Mouse (Mus musculus): ENCODE measurements around the gene Chst8. TPM values are rescaled to one million over a fixed set of nuclear protein-coding genes. Genes with fewer than 3 reads are reported as not detected.

The Chst8 gene
- polyA plus RNA-seq, 1 experiment from 2014 or later = 15.4 TPM

- no peak overlapping the region for H3K9ac ChIP-seq (replicated peaks; ENCODE audit: low read length)
- H3K36me3 ChIP-seq (ENCODE audit: insufficient read depth, low read length) = no peaks in the 10 kb centered on the region
- no peak for ATAC-seq (ENCODE audit: low FRiP score, low TSS enrichment)
- no peaks in the 10 kb centered on the region for H3K27me3 ChIP-seq (ENCODE audit: insufficient read depth, low read length)
- 69% methylated on average over 18 of the region's 18 CpGs for WGBS
- H3K4me1 ChIP-seq (ENCODE audit: insufficient read depth, low read length) = 0 out of 2 replicates have a peak, but pooled peaks cover 1% of the 10 kb centered on the region
- no peak overlapping the region for H3K4me2 ChIP-seq (replicated peaks; ENCODE audit: low read depth, low read length)
- H3K4me3 ChIP-seq (ENCODE audit: low read length) = no peak overlapping the region
- no peak overlapping the region for H3K27ac ChIP-seq (ENCODE audit: low read length)
- no peaks in the 10 kb centered on the region for H3K9me3 ChIP-seq (ENCODE audit: low read length)
Observed at GRCm38 (mm10) chr7:34764250-34765148, 48.0 kb downstream of the Chst8 start.

- H3K9me3 ChIP-seq (ENCODE audit: low read length) = peaks cover 5% of the 10 kb centered on the region; the same call in 1 of the 2 replicates
- H3K36me3 ChIP-seq (ENCODE audit: insufficient read depth, low read length) = 0 out of 2 replicates have a peak, but pooled peaks cover 3% of the 10 kb centered on the region
- H3K27me3 ChIP-seq (ENCODE audit: insufficient read depth, low read length) = no peaks in the 10 kb centered on the region
- H3K4me1 ChIP-seq (ENCODE audit: insufficient read depth, low read length) = no peaks in the 10 kb centered on the region
- no peak overlapping the region for H3K27ac ChIP-seq (ENCODE audit: low read length)
- no peak for ATAC-seq (ENCODE audit: low FRiP score, low TSS enrichment)
- H3K4me2 ChIP-seq (replicated peaks; ENCODE audit: low read depth, low read length) = no peak overlapping the region
- no peak overlapping the region for H3K9ac ChIP-seq (replicated peaks; ENCODE audit: low read length)
- H3K4me3 ChIP-seq (ENCODE audit: low read length) = no peak overlapping the region
- WGBS = 64% methylated on average over 7 of the region's 7 CpGs
Observed at GRCm38 (mm10) chr7:34759378-34759822, 53.1 kb downstream of the Chst8 start.

GRCm38 (mm10) chr7:34758721-34759120 is 53.8 kb downstream of the Chst8 start:
- Histone ChIP-seq H3K9me3 (ENCODE audit: low read length) (peaks cover 5% of the 10 kb centered on the region; the same call in 1 of the 2 replicates), H3K36me3 (ENCODE audit: insufficient read depth, low read length) (0 out of 2 replicates have a peak, but pooled peaks cover 3% of the 10 kb centered on the region), H3K4me1 (ENCODE audit: insufficient read depth, low read length) (no peaks in the 10 kb centered on the region), H3K4me3 (ENCODE audit: low read length) (no peak overlapping the region), H3K27me3 (ENCODE audit: insufficient read depth, low read length) (no peaks in the 10 kb centered on the region), H3K27ac (ENCODE audit: low read length) (no peak overlapping the region), H3K4me2 (replicated peaks; ENCODE audit: low read depth, low read length) (no peak overlapping the region), H3K9ac (replicated peaks; ENCODE audit: low read length) (no peak overlapping the region)
- no peak for ATAC-seq (ENCODE audit: low FRiP score, low TSS enrichment)
- 37% methylated on average over 3 of the region's 3 CpGs for WGBS

- Histone ChIP-seq H3K27ac (ENCODE audit: low read length) (no peak overlapping the region), H3K4me2 (replicated peaks; ENCODE audit: low read depth, low read length) (no peak overlapping the region), H3K4me1 (ENCODE audit: insufficient read depth, low read length) (peaks cover 10% of the 10 kb centered on the region), H3K27me3 (ENCODE audit: insufficient read depth, low read length) (no peaks in the 10 kb centered on the region), H3K4me3 (ENCODE audit: low read length) (no peak overlapping the region), H3K9ac (replicated peaks; ENCODE audit: low read length) (no peak overlapping the region), H3K36me3 (ENCODE audit: insufficient read depth, low read length) (0 out of 2 replicates have a peak, but pooled peaks cover 3% of the 10 kb centered on the region), H3K9me3 (ENCODE audit: low read length) (peaks cover 5% of the 10 kb centered on the region; the same call in 1 of the 2 replicates)
- 81% methylated on average over 4 of the region's 4 CpGs for WGBS
- ATAC-seq (ENCODE audit: low FRiP score, low TSS enrichment) = no peak
Observed at GRCm38 (mm10) chr7:34757513-34757912, 55.0 kb downstream of the Chst8 start.

GRCm38 (mm10) chr7:34753140-34753886 is 59.2 kb downstream of the Chst8 start:
- ATAC-seq (ENCODE audit: low FRiP score, low TSS enrichment) = no peak
- Histone ChIP-seq H3K9ac (replicated peaks; ENCODE audit: low read length) (no peak overlapping the region), H3K4me1 (ENCODE audit: insufficient read depth, low read length) (peaks cover 35% of the 10 kb centered on the region), H3K27me3 (ENCODE audit: insufficient read depth, low read length) (no peaks in the 10 kb centered on the region), H3K9me3 (ENCODE audit: low read length) (peaks cover 5% of the 10 kb centered on the region; the same call in 1 of the 2 replicates), H3K36me3 (ENCODE audit: insufficient read depth, low read length) (0 out of 2 replicates have a peak, but pooled peaks cover 3% of the 10 kb centered on the region), H3K4me3 (ENCODE audit: low read length) (no peak overlapping the region), H3K4me2 (replicated peaks; ENCODE audit: low read depth, low read length) (no peak overlapping the region), H3K27ac (ENCODE audit: low read length) (no peak overlapping the region)
- WGBS = 60% methylated on average over 32 of the region's 32 CpGs

- H3K9ac ChIP-seq (replicated peaks; ENCODE audit: low read length) = no peak overlapping the region
- 23% methylated on average over 10 of the region's 10 CpGs for WGBS
- no peak overlapping the region for H3K4me3 ChIP-seq (ENCODE audit: low read length)
- H3K4me2 ChIP-seq (replicated peaks; ENCODE audit: low read depth, low read length) = no peak overlapping the region
- H3K27ac ChIP-seq (ENCODE audit: low read length) = peak overlapping the region; percentile 16; the same call in 1 of the 2 replicates
- no peaks in the 10 kb centered on the region for H3K27me3 ChIP-seq (ENCODE audit: insufficient read depth, low read length)
- peak; percentile 54 for ATAC-seq (ENCODE audit: low FRiP score, low TSS enrichment)
- H3K9me3 ChIP-seq (ENCODE audit: low read length) = peaks cover 2% of the 10 kb centered on the region; the same call in 1 of the 2 replicates
- peaks cover 43% of the 10 kb centered on the region for H3K4me1 ChIP-seq (ENCODE audit: insufficient read depth, low read length)
- H3K36me3 ChIP-seq (ENCODE audit: insufficient read depth, low read length) = 0 out of 2 replicates have a peak, but pooled peaks cover under 1% of the 10 kb centered on the region
Observed at GRCm38 (mm10) chr7:34752151-34752762, 60.3 kb downstream of the Chst8 start.

- no peaks in the 10 kb centered on the region for H3K36me3 ChIP-seq (ENCODE audit: insufficient read depth, low read length)
- ATAC-seq (ENCODE audit: low FRiP score, low TSS enrichment) = peak; percentile 64
- no peak overlapping the region for H3K9ac ChIP-seq (replicated peaks; ENCODE audit: low read length)
- H3K27me3 ChIP-seq (ENCODE audit: insufficient read depth, low read length) = no peaks in the 10 kb centered on the region
- H3K27ac ChIP-seq (ENCODE audit: low read length) = peak overlapping the region; percentile 73
- no peak overlapping the region for H3K4me2 ChIP-seq (replicated peaks; ENCODE audit: low read depth, low read length)
- H3K4me1 ChIP-seq (ENCODE audit: insufficient read depth, low read length) = peaks cover 62% of the 10 kb centered on the region
- no peaks in the 10 kb centered on the region for H3K9me3 ChIP-seq (ENCODE audit: low read length)
- H3K4me3 ChIP-seq (ENCODE audit: low read length) = no peak overlapping the region
- WGBS = 35% methylated on average over 7 of the region's 7 CpGs
Observed at GRCm38 (mm10) chr7:34750350-34750749, 62.2 kb downstream of the Chst8 start.

- H3K27ac ChIP-seq (ENCODE audit: low read length) = peak overlapping the region; percentile 73
- ATAC-seq (ENCODE audit: low FRiP score, low TSS enrichment) = no peak
- H3K4me3 ChIP-seq (ENCODE audit: low read length) = no peak overlapping the region
- H3K27me3 ChIP-seq (ENCODE audit: insufficient read depth, low read length) = no peaks in the 10 kb centered on the region
- 66% methylated on average over 3 of the region's 3 CpGs for WGBS
- peaks cover 68% of the 10 kb centered on the region for H3K4me1 ChIP-seq (ENCODE audit: insufficient read depth, low read length)
- H3K9me3 ChIP-seq (ENCODE audit: low read length) = no peaks in the 10 kb centered on the region
- H3K36me3 ChIP-seq (ENCODE audit: insufficient read depth, low read length) = no peaks in the 10 kb centered on the region
- H3K9ac ChIP-seq (replicated peaks; ENCODE audit: low read length) = no peak overlapping the region
- no peak overlapping the region for H3K4me2 ChIP-seq (replicated peaks; ENCODE audit: low read depth, low read length)
Observed at GRCm38 (mm10) chr7:34749753-34750152, 62.8 kb downstream of the Chst8 start.

GRCm38 (mm10) chr7:34748501-34748900 is 64.0 kb downstream of the Chst8 start:
- peaks cover 67% of the 10 kb centered on the region for H3K4me1 ChIP-seq (ENCODE audit: insufficient read depth, low read length)
- ATAC-seq (ENCODE audit: low FRiP score, low TSS enrichment) = no peak
- H3K4me2 ChIP-seq (replicated peaks; ENCODE audit: low read depth, low read length) = no peak overlapping the region
- no peaks in the 10 kb centered on the region for H3K27me3 ChIP-seq (ENCODE audit: insufficient read depth, low read length)
- H3K9ac ChIP-seq (replicated peaks; ENCODE audit: low read length) = no peak overlapping the region
- no peak overlapping the region for H3K27ac ChIP-seq (ENCODE audit: low read length)
- H3K9me3 ChIP-seq (ENCODE audit: low read length) = no peaks in the 10 kb centered on the region
- H3K4me3 ChIP-seq (ENCODE audit: low read length) = no peak overlapping the region
- H3K36me3 ChIP-seq (ENCODE audit: insufficient read depth, low read length) = no peaks in the 10 kb centered on the region
- 52% methylated on average over 4 of the region's 4 CpGs for WGBS
